Mouse (Mus musculus): Measurements from ENCODE around the gene Rnf135. TPM values are rescaled to one million over a fixed set of nuclear protein-coding genes. Genes with fewer than 3 reads are reported as not detected.
"Not testable (repeated sequence)": the region's sequence is repeated elsewhere in the genome, so short reads cannot be mapped to it uniquely, and the experiment has no call there.

The Rnf135 gene
- polyA plus RNA-seq, 1 experiment from 2014 or later, result 8.4 TPM

- no peak overlapping the region for H3K4me3 ChIP-seq (ENCODE audit: low read depth, low read length)
- H3K4me2 ChIP-seq (replicated peaks; ENCODE audit: low read depth, low read length), result no peak overlapping the region
- WGBS, result 77% methylated on average over 3 of the region's 3 CpGs
- peaks cover 3% of the 10 kb centered on the region; the same call in 1 of the 2 replicates for H3K36me3 ChIP-seq (ENCODE audit: control insufficient read depth, insufficient read depth, low read length)
- H3K9ac ChIP-seq (replicated peaks; ENCODE audit: low read depth, low read length), result no peak overlapping the region
- H3K4me1 ChIP-seq (ENCODE audit: control insufficient read depth, insufficient read depth, low read length), result peaks cover 4% of the 10 kb centered on the region; the same call in 1 of the 2 replicates
- no peak overlapping the region for H3K27ac ChIP-seq (ENCODE audit: low read length)
- H3K9me3 ChIP-seq (ENCODE audit: control insufficient read depth, low read depth, low read length), result no peaks in the 10 kb centered on the region
- ATAC-seq (ENCODE audit: insufficient number of reproducible peaks, insufficient read depth, low FRiP score, low read depth), result no peak
- no peaks in the 10 kb centered on the region for H3K27me3 ChIP-seq (ENCODE audit: control insufficient read depth, insufficient read depth, low read length)
These were observed 31.6 kb downstream of the Rnf135 start for GRCm38 (mm10) chr11:80215291-80215690.

- no peak for ATAC-seq (ENCODE audit: insufficient number of reproducible peaks, insufficient read depth, low FRiP score, low read depth)
- no peak overlapping the region for H3K4me2 ChIP-seq (replicated peaks; ENCODE audit: low read depth, low read length)
- no peaks in the 10 kb centered on the region for H3K27me3 ChIP-seq (ENCODE audit: control insufficient read depth, insufficient read depth, low read length)
- WGBS, result 83% methylated on average over 11 of the region's 11 CpGs
- H3K4me3 ChIP-seq (ENCODE audit: low read depth, low read length), result no peak overlapping the region
- no peaks in the 10 kb centered on the region for H3K4me1 ChIP-seq (ENCODE audit: control insufficient read depth, insufficient read depth, low read length)
- H3K9me3 ChIP-seq (ENCODE audit: control insufficient read depth, low read depth, low read length), result no peaks in the 10 kb centered on the region
- no peak overlapping the region for H3K9ac ChIP-seq (replicated peaks; ENCODE audit: low read depth, low read length)
- H3K27ac ChIP-seq (ENCODE audit: low read length), result no peak overlapping the region
- H3K36me3 ChIP-seq (ENCODE audit: control insufficient read depth, insufficient read depth, low read length), result peaks cover 13% of the 10 kb centered on the region; the same call in 1 of the 2 replicates
These were observed 35.1 kb downstream of the Rnf135 start for GRCm38 (mm10) chr11:80218657-80219293.

GRCm38 (mm10) chr11:80230066-80230465 lies 46.4 kb downstream of the Rnf135 start:
- not testable (repeated sequence) for H3K27me3 ChIP-seq (ENCODE audit: control insufficient read depth, insufficient read depth, low read length); H3K4me3 ChIP-seq (ENCODE audit: low read depth, low read length); H3K4me1 ChIP-seq (ENCODE audit: control insufficient read depth, insufficient read depth, low read length); H3K27ac ChIP-seq (ENCODE audit: low read length); H3K9me3 ChIP-seq (ENCODE audit: control insufficient read depth, low read depth, low read length); H3K4me2 ChIP-seq (replicated peaks; ENCODE audit: low read depth, low read length); H3K9ac ChIP-seq (replicated peaks; ENCODE audit: low read depth, low read length); ATAC-seq (ENCODE audit: insufficient number of reproducible peaks, insufficient read depth, low FRiP score, low read depth)
- WGBS, result 83% methylated on average over 4 of the region's 5 CpGs
- H3K36me3 ChIP-seq (ENCODE audit: control insufficient read depth, insufficient read depth, low read length), result peaks cover 31% of the 10 kb centered on the region; the same call in 1 of the 2 replicates

GRCm38 (mm10) chr11:80237278-80237677 lies 53.6 kb downstream of the Rnf135 start:
- ATAC-seq (ENCODE audit: insufficient number of reproducible peaks, insufficient read depth, low FRiP score, low read depth), result no peak
- no peaks in the 10 kb centered on the region for H3K4me1 ChIP-seq (ENCODE audit: control insufficient read depth, insufficient read depth, low read length)
- H3K27me3 ChIP-seq (ENCODE audit: control insufficient read depth, insufficient read depth, low read length), result no peaks in the 10 kb centered on the region
- no peak overlapping the region for H3K4me2 ChIP-seq (replicated peaks; ENCODE audit: low read depth, low read length)
- peaks cover 21% of the 10 kb centered on the region for H3K36me3 ChIP-seq (ENCODE audit: control insufficient read depth, insufficient read depth, low read length)
- no peak overlapping the region for H3K9ac ChIP-seq (replicated peaks; ENCODE audit: low read depth, low read length)
- no peaks in the 10 kb centered on the region for H3K9me3 ChIP-seq (ENCODE audit: control insufficient read depth, low read depth, low read length)
- H3K4me3 ChIP-seq (ENCODE audit: low read depth, low read length), result no peak overlapping the region
- no peak overlapping the region for H3K27ac ChIP-seq (ENCODE audit: low read length)
- WGBS, result 71% methylated on average over 3 of the region's 3 CpGs

- H3K9ac ChIP-seq (replicated peaks; ENCODE audit: low read depth, low read length), result no peak overlapping the region
- no peaks in the 10 kb centered on the region for H3K4me1 ChIP-seq (ENCODE audit: control insufficient read depth, insufficient read depth, low read length)
- H3K27me3 ChIP-seq (ENCODE audit: control insufficient read depth, insufficient read depth, low read length), result no peaks in the 10 kb centered on the region
- 89% methylated on average over 4 of the region's 4 CpGs for WGBS
- no peak overlapping the region for H3K4me3 ChIP-seq (ENCODE audit: low read depth, low read length)
- no peaks in the 10 kb centered on the region for H3K9me3 ChIP-seq (ENCODE audit: control insufficient read depth, low read depth, low read length)
- H3K27ac ChIP-seq (ENCODE audit: low read length), result no peak overlapping the region
- H3K4me2 ChIP-seq (replicated peaks; ENCODE audit: low read depth, low read length), result no peak overlapping the region
- ATAC-seq (ENCODE audit: insufficient number of reproducible peaks, insufficient read depth, low FRiP score, low read depth), result no peak
- peaks cover 31% of the 10 kb centered on the region for H3K36me3 ChIP-seq (ENCODE audit: control insufficient read depth, insufficient read depth, low read length)
These were observed 54.7 kb downstream of the Rnf135 start for GRCm38 (mm10) chr11:80238306-80238705.

GRCm38 (mm10) chr11:80247026-80247425 lies 63.4 kb downstream of the Rnf135 start:
- H3K4me2 ChIP-seq (replicated peaks; ENCODE audit: low read depth, low read length), result no peak overlapping the region
- H3K9me3 ChIP-seq (ENCODE audit: control insufficient read depth, low read depth, low read length), result no peaks in the 10 kb centered on the region
- H3K4me1 ChIP-seq (ENCODE audit: control insufficient read depth, insufficient read depth, low read length), result no peaks in the 10 kb centered on the region
- no peak overlapping the region for H3K4me3 ChIP-seq (ENCODE audit: low read depth, low read length)
- no peak overlapping the region for H3K9ac ChIP-seq (replicated peaks; ENCODE audit: low read depth, low read length)
- H3K27ac ChIP-seq (ENCODE audit: low read length), result no peak overlapping the region
- peaks cover 54% of the 10 kb centered on the region for H3K36me3 ChIP-seq (ENCODE audit: control insufficient read depth, insufficient read depth, low read length)
- ATAC-seq (ENCODE audit: insufficient number of reproducible peaks, insufficient read depth, low FRiP score, low read depth), result no peak
- H3K27me3 ChIP-seq (ENCODE audit: control insufficient read depth, insufficient read depth, low read length), result no peaks in the 10 kb centered on the region

GRCm38 (mm10) chr11:80248531-80248930 lies 64.9 kb downstream of the Rnf135 start:
- no peaks in the 10 kb centered on the region for H3K4me1 ChIP-seq (ENCODE audit: control insufficient read depth, insufficient read depth, low read length)
- peaks cover 46% of the 10 kb centered on the region for H3K36me3 ChIP-seq (ENCODE audit: control insufficient read depth, insufficient read depth, low read length)
- H3K9me3 ChIP-seq (ENCODE audit: control insufficient read depth, low read depth, low read length), result no peaks in the 10 kb centered on the region
- WGBS, result 91% methylated on average over 3 of the region's 3 CpGs
- no peak overlapping the region for H3K9ac ChIP-seq (replicated peaks; ENCODE audit: low read depth, low read length)
- no peak overlapping the region for H3K4me2 ChIP-seq (replicated peaks; ENCODE audit: low read depth, low read length)
- H3K4me3 ChIP-seq (ENCODE audit: low read depth, low read length), result no peak overlapping the region
- no peak for ATAC-seq (ENCODE audit: insufficient number of reproducible peaks, insufficient read depth, low FRiP score, low read depth)
- no peak overlapping the region for H3K27ac ChIP-seq (ENCODE audit: low read length)
- no peaks in the 10 kb centered on the region for H3K27me3 ChIP-seq (ENCODE audit: control insufficient read depth, insufficient read depth, low read length)
